In genomic region chr1:172049131-172049782, GRCm38 (mm10) we compare ENCODE assay signal across 15 mouse cellular contexts. TPM values are rescaled to one million over a fixed set of nuclear protein-coding genes. Genes with fewer than 3 reads are reported as not detected.
DNase-seq lines count a peak whose midpoint lies in the region; ATAC-seq lines count a peak whose summit lies in the region.
"Had no signal": no experiment of that assay in that cellular context is flagged by ENCODE, and none has a peak within 500 bp of the region (broad histone marks: within the 10 kb centered on the region; RNA-seq: fewer than 3 reads in every experiment).

No protein-coding gene starts in this region.

- no peak for ATAC-seq in heart, embryonic 15.5 days (replicated peaks; ENCODE audit: insufficient number of reproducible peaks, insufficient read depth, low FRiP score, low read depth)
- ATAC-seq in embryonic facial prominence, embryonic 15.5 days (ENCODE audit: insufficient number of reproducible peaks, low FRiP score, low TSS enrichment, low read depth), result 0 out of 2 replicates have a peak, but pooled peaks have one; percentile 27
- ATAC-seq in neural tube, embryonic 12.5 days (ENCODE audit: low FRiP score, low read depth), result peak; percentile 64

- H3K36me3 ChIP-seq in heart, embryonic 15.5 days, result no peaks in the 10 kb centered on the region
- H3K36me3 ChIP-seq in embryonic facial prominence, embryonic 15.5 days, result no peaks in the 10 kb centered on the region
- no peaks in the 10 kb centered on the region for H3K36me3 ChIP-seq in limb, embryonic 10.5 days
- no peaks in the 10 kb centered on the region; the same call in 1 of the 2 replicates for H3K36me3 ChIP-seq in neural tube, embryonic 12.5 days
- H3K36me3 ChIP-seq: limb, embryonic 15.5 days had no signal

- 30% methylated on average over 13 of the region's 13 CpGs for WGBS in heart, embryonic 15.5 days
- WGBS in embryonic facial prominence, embryonic 15.5 days, result 15% methylated on average over 13 of the region's 13 CpGs
- WGBS in limb, embryonic 10.5 days, result 31% methylated on average over 13 of the region's 13 CpGs
- WGBS in neural tube, embryonic 12.5 days, result 13% methylated on average over 13 of the region's 13 CpGs

- peaks cover 39% of the 10 kb centered on the region for H3K27me3 ChIP-seq in heart, embryonic 15.5 days
- H3K27me3 ChIP-seq in embryonic facial prominence, embryonic 15.5 days, result peaks cover 30% of the 10 kb centered on the region
- peaks cover 67% of the 10 kb centered on the region for H3K27me3 ChIP-seq in limb, embryonic 10.5 days (ENCODE audit: low read depth, poor library complexity, severe bottlenecking)
- peaks cover 5% of the 10 kb centered on the region; the same call in 1 of the 2 replicates for H3K27me3 ChIP-seq in neural tube, embryonic 12.5 days (replicated peaks)

- no peak overlapping the region for H3K27ac ChIP-seq in heart, embryonic 15.5 days
- no peak overlapping the region for H3K27ac ChIP-seq in embryonic facial prominence, embryonic 15.5 days (replicated peaks)
- H3K27ac ChIP-seq in limb, embryonic 10.5 days, result peak overlapping the region; percentile 53; the same call in 1 of the 2 replicates
- H3K27ac ChIP-seq in neural tube, embryonic 12.5 days, result peak overlapping the region; percentile 92
- H3K27ac ChIP-seq: limb, embryonic 15.5 days had no signal

- peak overlapping the region; percentile 8; the same call in 1 of the 2 replicates for H3K4me2 ChIP-seq in heart, embryonic 15.5 days
- H3K4me2 ChIP-seq in embryonic facial prominence, embryonic 15.5 days (replicated peaks), result 0 out of 2 replicates have a peak overlapping the region, but pooled peaks have one; percentile 12
- peak overlapping the region; percentile 49 for H3K4me2 ChIP-seq in neural tube, embryonic 12.5 days (replicated peaks)

- peaks cover 18% of the 10 kb centered on the region for H3K4me1 ChIP-seq in heart, embryonic 15.5 days (replicated peaks)
- H3K4me1 ChIP-seq in embryonic facial prominence, embryonic 15.5 days, result peaks cover 27% of the 10 kb centered on the region
- H3K4me1 ChIP-seq in limb, embryonic 10.5 days, result peaks cover 37% of the 10 kb centered on the region
- peaks cover 49% of the 10 kb centered on the region for H3K4me1 ChIP-seq in neural tube, embryonic 12.5 days

- H3K4me3 ChIP-seq in heart, embryonic 15.5 days, result no peak overlapping the region
- H3K4me3 ChIP-seq in embryonic facial prominence, embryonic 15.5 days (replicated peaks), result no peak overlapping the region
- no peak overlapping the region for H3K4me3 ChIP-seq in limb, embryonic 10.5 days
- H3K4me3 ChIP-seq in neural tube, embryonic 12.5 days, result no peak overlapping the region
- H3K4me3 ChIP-seq: limb, embryonic 15.5 days had no signal

- DNase-seq in heart, postnatal 4 days, result no peak
- DNase-seq in limb, embryonic 10.5 days (ENCODE audit: low spot score), result no peak
- no peak for DNase-seq in cerebellum, adult 18-20 months
- no peak for DNase-seq in right cerebral cortex, postnatal 14 days
- no peak for DNase-seq in spleen, postnatal 14 days (ENCODE audit: low spot score in 2 of 2)
- DNase-seq: kidney, adult 11 months; right cerebral cortex, postnatal 4 days; thymus, postnatal 14 days had no signal

- no peaks in the 10 kb centered on the region for H3K9me3 ChIP-seq in heart, embryonic 15.5 days (replicated peaks)
- H3K9me3 ChIP-seq in embryonic facial prominence, embryonic 15.5 days (replicated peaks), result no peaks in the 10 kb centered on the region
- H3K9me3 ChIP-seq in limb, embryonic 10.5 days (replicated peaks), result no peaks in the 10 kb centered on the region
- no peaks in the 10 kb centered on the region for H3K9me3 ChIP-seq in neural tube, embryonic 12.5 days
- H3K9me3 ChIP-seq: limb, embryonic 15.5 days had no signal

- no peak overlapping the region for H3K9ac ChIP-seq in heart, embryonic 15.5 days
- no peak overlapping the region for H3K9ac ChIP-seq in embryonic facial prominence, embryonic 15.5 days
- H3K9ac ChIP-seq in neural tube, embryonic 12.5 days, result 0 out of 2 replicates have a peak overlapping the region, but pooled peaks have one; percentile 22
- H3K9ac ChIP-seq: limb, embryonic 15.5 days had no signal

RNA-seq across cellular contexts. Expression of gene Nhlh1, which starts 8.1 kb away (rescaled TPM):
- polyA plus RNA-seq in heart, embryonic 15.5 days (2015; fragmentation: Nextera tagmentation; extraction: Ambion mirVana), result not detected in 2 replicates
- total RNA-seq in heart, postnatal 4 days (2021), result not detected
- polyA plus RNA-seq in embryonic facial prominence, embryonic 15.5 days (2015; fragmentation: Nextera tagmentation; extraction: Ambion mirVana), result 2.1 and 2.7 TPM in 2 replicates
- not detected in 2 replicates for polyA plus RNA-seq in limb, embryonic 10.5 days (2016; fragmentation: Nextera tagmentation; extraction: Ambion mirVana)
- 18.2 and 21.7 TPM in 2 replicates for polyA plus RNA-seq in neural tube, embryonic 12.5 days (2016; fragmentation: Nextera tagmentation; extraction: Ambion mirVana)
- total RNA-seq: adrenal gland, adult 18-20 months; granulocyte monocyte progenitor cell, adult 5-6 weeks; megakaryocyte progenitor cell, adult 5-6 weeks had no signal

RNA-seq across cellular contexts. Expression of gene Vangl2, which starts 21.0 kb away (rescaled TPM):
- 6.7 and 8.5 TPM in 2 replicates for polyA plus RNA-seq in heart, embryonic 15.5 days (2015; fragmentation: Nextera tagmentation; extraction: Ambion mirVana)
- total RNA-seq in heart, postnatal 4 days (2021), result 10 to 100 TPM; 12.3 to 12.4 TPM
- polyA plus RNA-seq in embryonic facial prominence, embryonic 15.5 days (2015; fragmentation: Nextera tagmentation; extraction: Ambion mirVana), result 20.1 and 22.7 TPM in 2 replicates
- polyA plus RNA-seq in limb, embryonic 10.5 days (2016; fragmentation: Nextera tagmentation; extraction: Ambion mirVana), result 28.3 and 29.9 TPM in 2 replicates
- 66.0 and 69.7 TPM in 2 replicates for polyA plus RNA-seq in neural tube, embryonic 12.5 days (2016; fragmentation: Nextera tagmentation; extraction: Ambion mirVana)

RNA-seq across cellular contexts. Expression of gene Copa, which starts 33.1 kb away (rescaled TPM):
- 152 and 186 TPM in 2 replicates for polyA plus RNA-seq in heart, embryonic 15.5 days (2015; fragmentation: Nextera tagmentation; extraction: Ambion mirVana)
- 100 to 1,000 TPM; 160 to 167 TPM for total RNA-seq in heart, postnatal 4 days (2021)
- polyA plus RNA-seq in embryonic facial prominence, embryonic 15.5 days (2015; fragmentation: Nextera tagmentation; extraction: Ambion mirVana), result 231 and 235 TPM in 2 replicates
- 155 and 201 TPM in 2 replicates for polyA plus RNA-seq in limb, embryonic 10.5 days (2016; fragmentation: Nextera tagmentation; extraction: Ambion mirVana)
- polyA plus RNA-seq in neural tube, embryonic 12.5 days (2016; fragmentation: Nextera tagmentation; extraction: Ambion mirVana), result 216 and 227 TPM in 2 replicates

RNA-seq across cellular contexts. Expression of gene Ncstn, which starts 33.3 kb away (rescaled TPM):
- 91.8 and 117 TPM in 2 replicates for polyA plus RNA-seq in heart, embryonic 15.5 days (2015; fragmentation: Nextera tagmentation; extraction: Ambion mirVana)
- 10 to 100 TPM; 65.6 to 67.4 TPM for total RNA-seq in heart, postnatal 4 days (2021)
- polyA plus RNA-seq in embryonic facial prominence, embryonic 15.5 days (2015; fragmentation: Nextera tagmentation; extraction: Ambion mirVana), result 117 and 121 TPM in 2 replicates
- polyA plus RNA-seq in limb, embryonic 10.5 days (2016; fragmentation: Nextera tagmentation; extraction: Ambion mirVana), result 83.4 and 95.9 TPM in 2 replicates
- polyA plus RNA-seq in neural tube, embryonic 12.5 days (2016; fragmentation: Nextera tagmentation; extraction: Ambion mirVana), result 132 and 137 TPM in 2 replicates

Comparison
In these comparisons a context has a peak if more than half of its experiments do, and no peak if none do; other contexts are left out.
1. H3K27ac ChIP-seq: peak in limb, embryonic 10.5 days (single experiment) and neural tube, embryonic 12.5 days (single experiment); none in heart, embryonic 15.5 days (single experiment) and embryonic facial prominence, embryonic 15.5 days (single experiment).
2. Peak in every context shown above with its lines, with median percentiles within 50 percentile points of each other: H3K4me2 ChIP-seq.